Mouse (Mus musculus): ENCODE data around the gene Ccser2. TPM values are rescaled to one million over a fixed set of nuclear protein-coding genes. Genes with fewer than 3 reads are reported as not detected.

Gene Ccser2
- polyA plus RNA-seq, 1 experiment, result 12.3 TPM

- no peak for TF ChIP-seq POLR2A (IDR thresholded peaks at IDR 0.05; ENCODE audit: borderline replicate concordance, low read depth, low read length)
- TF ChIP-seq CTCF (IDR thresholded peaks at IDR 0.05; ENCODE audit: low read depth, low read length), result no peak
These were observed 78.4 kb downstream of the Ccser2 start for GRCm38 (mm10) chr14:36890130-36890529.

GRCm38 (mm10) chr14:36885680-36886079 lies 82.9 kb downstream of the Ccser2 start:
- H3K4me1 ChIP-seq (ENCODE audit: control insufficient read depth, insufficient read depth, low read length), result peaks cover 6% of the 10 kb centered on the region
- H3K4me3 ChIP-seq (ENCODE audit: insufficient read depth, low read length), result no peak overlapping the region
- H3K27ac ChIP-seq (ENCODE audit: insufficient read depth, low read depth, low read length), result no peak overlapping the region
- TF ChIP-seq CTCF (IDR thresholded peaks at IDR 0.05; ENCODE audit: low read depth, low read length) (no peak), POLR2A (IDR thresholded peaks at IDR 0.05; ENCODE audit: borderline replicate concordance, low read depth, low read length) (no peak)

More at GRCm38 (mm10) chr14:36890130-36890529, 78.4 kb downstream of the Ccser2 start:
- Histone ChIP-seq H3K27ac (ENCODE audit: insufficient read depth, low read depth, low read length) (no peak overlapping the region), H3K4me1 (ENCODE audit: control insufficient read depth, insufficient read depth, low read length) (peaks cover 11% of the 10 kb centered on the region), H3K4me3 (ENCODE audit: insufficient read depth, low read length) (no peak overlapping the region)

- Histone ChIP-seq H3K4me3 (ENCODE audit: insufficient read depth, low read length) (no peak overlapping the region), H3K27ac (ENCODE audit: insufficient read depth, low read depth, low read length) (no peak overlapping the region), H3K4me1 (ENCODE audit: control insufficient read depth, insufficient read depth, low read length) (peaks cover 6% of the 10 kb centered on the region)
- TF ChIP-seq POLR2A (IDR thresholded peaks at IDR 0.05; ENCODE audit: borderline replicate concordance, low read depth, low read length), result no peak
- TF ChIP-seq CTCF (IDR thresholded peaks at IDR 0.05; ENCODE audit: low read depth, low read length), result no peak
These were observed 83.5 kb downstream of the Ccser2 start for GRCm38 (mm10) chr14:36885117-36885516.

GRCm38 (mm10) chr14:36883576-36883975 lies 85.0 kb downstream of the Ccser2 start:
- H3K4me1 ChIP-seq (ENCODE audit: control insufficient read depth, insufficient read depth, low read length), result peaks cover 6% of the 10 kb centered on the region
- no peak overlapping the region for H3K4me3 ChIP-seq (ENCODE audit: insufficient read depth, low read length)
- H3K27ac ChIP-seq (ENCODE audit: insufficient read depth, low read depth, low read length), result no peak overlapping the region
- TF ChIP-seq POLR2A (IDR thresholded peaks at IDR 0.05; ENCODE audit: borderline replicate concordance, low read depth, low read length) (no peak), CTCF (IDR thresholded peaks at IDR 0.05; ENCODE audit: low read depth, low read length) (no peak)

- no peaks in the 10 kb centered on the region for H3K4me1 ChIP-seq (ENCODE audit: control insufficient read depth, insufficient read depth, low read length)
- no peak overlapping the region for H3K4me3 ChIP-seq (ENCODE audit: insufficient read depth, low read length)
- TF ChIP-seq POLR2A (IDR thresholded peaks at IDR 0.05; ENCODE audit: borderline replicate concordance, low read depth, low read length) (no peak), CTCF (IDR thresholded peaks at IDR 0.05; ENCODE audit: low read depth, low read length) (no peak)
- no peak overlapping the region for H3K27ac ChIP-seq (ENCODE audit: insufficient read depth, low read depth, low read length)
These were observed 98.3 kb downstream of the Ccser2 start for GRCm38 (mm10) chr14:36870257-36870656.

- TF ChIP-seq POLR2A (IDR thresholded peaks at IDR 0.05; ENCODE audit: borderline replicate concordance, low read depth, low read length) (no peak), CTCF (IDR thresholded peaks at IDR 0.05; ENCODE audit: low read depth, low read length) (no peak)
These were observed 99.7 kb downstream of the Ccser2 start for GRCm38 (mm10) chr14:36868769-36869362.

GRCm38 (mm10) chr14:36866966-36867700 lies 101.4 kb downstream of the Ccser2 start:
- H3K27ac ChIP-seq (ENCODE audit: insufficient read depth, low read depth, low read length), result no peak overlapping the region
- H3K4me3 ChIP-seq (ENCODE audit: insufficient read depth, low read length), result no peak overlapping the region
- H3K4me1 ChIP-seq (ENCODE audit: control insufficient read depth, insufficient read depth, low read length), result no peaks in the 10 kb centered on the region
- TF ChIP-seq POLR2A (IDR thresholded peaks at IDR 0.05; ENCODE audit: borderline replicate concordance, low read depth, low read length) (no peak), CTCF (IDR thresholded peaks at IDR 0.05; ENCODE audit: low read depth, low read length) (no peak)

More at GRCm38 (mm10) chr14:36868769-36869362, 99.7 kb downstream of the Ccser2 start:
- Histone ChIP-seq H3K4me3 (ENCODE audit: insufficient read depth, low read length) (no peak overlapping the region), H3K27ac (ENCODE audit: insufficient read depth, low read depth, low read length) (no peak overlapping the region), H3K4me1 (ENCODE audit: control insufficient read depth, insufficient read depth, low read length) (no peaks in the 10 kb centered on the region)

- H3K4me1 ChIP-seq (ENCODE audit: control insufficient read depth, insufficient read depth, low read length), result peaks cover 2% of the 10 kb centered on the region; the same call in 1 of the 2 replicates
- peak overlapping the region; percentile 56 for H3K4me3 ChIP-seq (ENCODE audit: insufficient read depth, low read length)
- TF ChIP-seq CTCF (IDR thresholded peaks at IDR 0.05; ENCODE audit: low read depth, low read length) (peak; percentile 94), POLR2A (IDR thresholded peaks at IDR 0.05; ENCODE audit: borderline replicate concordance, low read depth, low read length) (no peak)
- no peak overlapping the region for H3K27ac ChIP-seq (ENCODE audit: insufficient read depth, low read depth, low read length)
These were observed 104.6 kb downstream of the Ccser2 start for GRCm38 (mm10) chr14:36863877-36864489.

- Histone ChIP-seq H3K27ac (ENCODE audit: insufficient read depth, low read depth, low read length) (no peak overlapping the region), H3K4me3 (ENCODE audit: insufficient read depth, low read length) (no peak overlapping the region), H3K4me1 (ENCODE audit: control insufficient read depth, insufficient read depth, low read length) (peaks cover 2% of the 10 kb centered on the region; the same call in 1 of the 2 replicates)
- TF ChIP-seq CTCF (IDR thresholded peaks at IDR 0.05; ENCODE audit: low read depth, low read length) (peak; percentile 72; the same call in 1 of the 2 replicates), POLR2A (IDR thresholded peaks at IDR 0.05; ENCODE audit: borderline replicate concordance, low read depth, low read length) (no peak)
These were observed 106.2 kb downstream of the Ccser2 start for GRCm38 (mm10) chr14:36862387-36862786.

- Histone ChIP-seq H3K4me3 (ENCODE audit: insufficient read depth, low read length) (no peak overlapping the region), H3K27ac (ENCODE audit: insufficient read depth, low read depth, low read length) (no peak overlapping the region), H3K4me1 (ENCODE audit: control insufficient read depth, insufficient read depth, low read length) (peaks cover 2% of the 10 kb centered on the region; the same call in 1 of the 2 replicates)
- TF ChIP-seq CTCF (IDR thresholded peaks at IDR 0.05; ENCODE audit: low read depth, low read length), result no peak
These were observed 109.6 kb downstream of the Ccser2 start for GRCm38 (mm10) chr14:36858932-36859331.
